Mouse (Mus musculus): ENCODE measurements around the gene Cyp26b1.
A peak's percentile ranks its signal among the peaks of the same experiment; 100 is the strongest.
"Not testable (repeated sequence)": the region's sequence is repeated elsewhere in the genome, so short reads cannot be mapped to it uniquely, and the experiment has no call there.

Cyp26b1 gene

GRCm38 (mm10) chr6:84593693-84594092, at the start of gene Cyp26b1:
Gene Cyp26b1 (minus strand): TSS chr6:84593908.
- DNase-seq (ENCODE audit: low spot score) = no peak

GRCm38 (mm10) chr6:84641062-84641431, 47.3 kb upstream of the Cyp26b1 start:
- no peak for DNase-seq (ENCODE audit: low spot score)

GRCm38 (mm10) chr6:84640324-84641061, 46.8 kb upstream of the Cyp26b1 start:
- DNase-seq (ENCODE audit: low spot score) = no peak

GRCm38 (mm10) chr6:84638206-84638605, 44.5 kb upstream of the Cyp26b1 start:
- peak; percentile 44 for DNase-seq (ENCODE audit: low spot score)

- no peak for DNase-seq (ENCODE audit: low spot score)
These were observed 37.9 kb upstream of the Cyp26b1 start for GRCm38 (mm10) chr6:84631588-84631987.

- DNase-seq (ENCODE audit: low spot score) = no peak
These were observed 36.6 kb upstream of the Cyp26b1 start for GRCm38 (mm10) chr6:84630276-84630675.

- no peak for DNase-seq (ENCODE audit: low spot score)
These were observed 35.1 kb upstream of the Cyp26b1 start for GRCm38 (mm10) chr6:84628831-84629230.

- DNase-seq (ENCODE audit: low spot score) = no peak
These were observed 32.7 kb upstream of the Cyp26b1 start for GRCm38 (mm10) chr6:84626398-84626797.

GRCm38 (mm10) chr6:84619166-84619565, 25.5 kb upstream of the Cyp26b1 start:
- no peak for DNase-seq (ENCODE audit: low spot score)

- no peak for DNase-seq (ENCODE audit: low spot score)
These were observed 23.3 kb upstream of the Cyp26b1 start for GRCm38 (mm10) chr6:84617051-84617450.

- no peak for DNase-seq (ENCODE audit: low spot score)
These were observed 22.9 kb upstream of the Cyp26b1 start for GRCm38 (mm10) chr6:84616586-84616985.

GRCm38 (mm10) chr6:84613561-84613960, 19.9 kb upstream of the Cyp26b1 start:
- DNase-seq (ENCODE audit: low spot score) = no peak

GRCm38 (mm10) chr6:84601136-84601889, 7.6 kb upstream of the Cyp26b1 start:
- peak; percentile 79 for DNase-seq (ENCODE audit: low spot score)

GRCm38 (mm10) chr6:84599296-84599695, 5.6 kb upstream of the Cyp26b1 start:
- not testable (repeated sequence) for DNase-seq (ENCODE audit: low spot score)

- no peak for DNase-seq (ENCODE audit: low spot score)
These were observed 5.0 kb upstream of the Cyp26b1 start for GRCm38 (mm10) chr6:84598725-84599124.

- peak; percentile 51 for DNase-seq (ENCODE audit: low spot score)
These were observed 918 bp upstream of the Cyp26b1 start for GRCm38 (mm10) chr6:84594626-84595025.

- DNase-seq (ENCODE audit: low spot score) = peak; percentile 26
These were observed 2.6 kb downstream of the Cyp26b1 start for GRCm38 (mm10) chr6:84590961-84591745.

GRCm38 (mm10) chr6:84589742-84590686, 3.7 kb downstream of the Cyp26b1 start:
- peak; percentile 93 for DNase-seq (ENCODE audit: low spot score)

- peak; percentile 31 for DNase-seq (ENCODE audit: low spot score)
These were observed 4.6 kb downstream of the Cyp26b1 start for GRCm38 (mm10) chr6:84588895-84589652.

GRCm38 (mm10) chr6:84588221-84588894, 5.3 kb downstream of the Cyp26b1 start:
- peak; percentile 19 for DNase-seq (ENCODE audit: low spot score)
